Mouse (Mus musculus) limb, embryonic 11.5 days (tissue): ENCODE measurements at regions not wholly inside any gene's neighbourhood (a gene's known extent, or its start where the extent isn't known, plus 50 kb on each side); places are given as distances from the start of the nearest gene placed in this dataset.

Experiments
- ATAC-seq: fragments of 200-750 bp; cut with Nextera tagmentation; 2 replicates; pipeline ENCODE4 v1.8.0; 2017; ENCODE audit warnings: low read depth; ENCODE audit not compliant: insufficient number of reproducible peaks, low FRiP score, low TSS enrichment
- DNase-seq: peaks from one replicate; pipeline ENCODE4 v3.0.0-alpha.2; 2015; ENCODE audit warnings: low spot score
- H3K27ac ChIP-seq: fragments of 300-500 bp; sonication (generic); replicated peaks from 2 replicates; pipeline ENCODE4 v1.5.1; 2014; ENCODE audit warnings: low read depth, mild to moderate bottlenecking, low read length
- H3K27me3 ChIP-seq: fragments of 300-500 bp; sonication (generic); 2 replicates; pipeline ENCODE4 v1.6.1; 2014; ENCODE audit warnings: mild to moderate bottlenecking, low read length, mixed read lengths; ENCODE audit not compliant: control insufficient read depth, insufficient read depth
- H3K36me3 ChIP-seq: fragments of 300-500 bp; sonication (generic); 2 replicates; pipeline ENCODE4 v1.6.1; 2014; ENCODE audit warnings: mild to moderate bottlenecking, low read length, moderate library complexity, mixed read lengths; ENCODE audit not compliant: control insufficient read depth, insufficient read depth
- H3K4me1 ChIP-seq: fragments of 300-500 bp; sonication (generic); 2 replicates; pipeline ENCODE4 v1.6.1; 2014; ENCODE audit warnings: low read length, mixed read lengths; ENCODE audit not compliant: control insufficient read depth, insufficient read depth
- H3K4me2 ChIP-seq: fragments of 300-500 bp; sonication (generic); 2 replicates; pipeline ENCODE4 v1.6.1; 2014; ENCODE audit warnings: low read depth, mild to moderate bottlenecking, moderate library complexity; ENCODE audit not compliant: severe bottlenecking
- H3K4me3 ChIP-seq: fragments of 300-500 bp; sonication (generic); 2 replicates; pipeline ENCODE4 v1.5.1; 2014; ENCODE audit warnings: low read depth, low read length
- H3K9ac ChIP-seq: fragments of 300-500 bp; sonication (generic); 2 replicates; pipeline ENCODE4 v1.6.1; 2014; ENCODE audit warnings: mild to moderate bottlenecking, low read length
- H3K9me3 ChIP-seq: fragments of 300-500 bp; sonication (generic); 2 replicates; pipeline ENCODE4 v1.6.1; 2016; ENCODE audit warnings: low read length; ENCODE audit not compliant: control insufficient read depth
- WGBS: fragments of 180-500 bp; shearing (Covaris S2); extraction: QIAGEN DNeasy Blood & Tissue Kit; methylation state at CpG from one replicate; pipeline ENCODE4 v1.1.7; 2014; 5-methylcytosine and 5-hydroxymethylcytosine counted together

DNA sequence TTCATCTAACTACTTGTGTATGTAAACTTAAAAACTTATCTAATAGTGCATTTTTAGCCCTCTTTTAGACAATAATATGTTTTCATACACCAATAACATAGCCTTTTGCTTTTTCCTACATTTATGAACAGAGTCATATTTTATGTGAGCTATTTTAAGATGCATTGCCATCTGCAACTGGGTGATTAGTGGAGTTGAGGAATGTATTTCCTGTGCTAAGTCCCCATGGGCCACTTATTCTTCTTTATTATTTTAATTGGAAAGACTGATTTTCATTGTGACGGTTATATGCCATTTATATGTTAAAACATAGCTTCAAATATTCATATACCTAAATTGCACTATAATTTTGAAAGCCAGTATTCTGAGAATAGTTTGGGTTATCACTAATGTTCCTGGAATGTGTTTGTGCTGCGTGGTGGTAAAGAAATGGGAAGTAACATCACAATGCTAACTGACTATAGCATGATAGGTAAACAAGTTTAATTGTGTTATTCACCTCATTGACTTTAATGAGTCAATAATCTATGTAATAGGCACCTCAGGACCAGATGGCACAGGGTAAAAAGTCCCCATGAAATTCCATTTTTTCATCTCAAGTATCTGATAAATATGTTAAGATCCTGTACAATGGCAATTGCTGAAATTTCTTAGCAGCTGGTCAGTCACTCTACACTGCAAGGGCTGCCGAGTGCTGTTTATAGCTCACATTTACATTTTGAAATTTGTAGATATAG, 1671.5 kb downstream of the Efnb2 start:
- H3K9ac ChIP-seq = no peak overlapping the region
- H3K27me3 ChIP-seq = no peaks in the 10 kb centered on the region
- no peak for DNase-seq
- ATAC-seq = no peak
- 79% methylated on average over 3 of the region's 3 CpGs for WGBS
- H3K27ac ChIP-seq = no peak overlapping the region
- H3K9me3 ChIP-seq = no peaks in the 10 kb centered on the region
- no peak overlapping the region for H3K4me2 ChIP-seq
- H3K4me3 ChIP-seq = no peak overlapping the region
- H3K4me1 ChIP-seq = no peaks in the 10 kb centered on the region
- H3K36me3 ChIP-seq = no peaks in the 10 kb centered on the region

DNA sequence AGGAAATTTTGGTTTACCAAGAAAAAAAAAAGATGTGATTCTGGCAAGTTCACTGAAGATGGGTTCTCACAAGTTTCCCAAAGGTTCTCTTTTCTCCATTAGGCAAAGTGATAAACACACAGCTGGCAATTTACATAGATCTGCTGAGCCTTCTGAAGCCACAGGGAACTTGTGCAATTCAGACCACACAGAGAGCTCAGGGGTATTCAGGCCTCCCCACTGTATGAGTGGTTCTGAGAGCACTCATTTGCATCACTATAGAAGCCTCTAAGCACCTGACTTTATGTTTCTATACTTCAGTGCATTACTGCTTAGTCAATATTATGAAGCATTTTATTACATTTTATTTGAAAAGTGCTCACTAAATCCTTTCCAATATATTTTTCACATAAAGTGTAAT, 1687.1 kb downstream of the Efnb2 start:
- H3K9me3 ChIP-seq = no peaks in the 10 kb centered on the region
- H3K27me3 ChIP-seq = no peaks in the 10 kb centered on the region
- DNase-seq = no peak
- no peak overlapping the region for H3K9ac ChIP-seq
- no peak for ATAC-seq
- H3K4me2 ChIP-seq = no peak overlapping the region
- H3K4me3 ChIP-seq = no peak overlapping the region
- no peak overlapping the region for H3K27ac ChIP-seq
- H3K4me1 ChIP-seq = no peaks in the 10 kb centered on the region
- H3K36me3 ChIP-seq = no peaks in the 10 kb centered on the region

DNA sequence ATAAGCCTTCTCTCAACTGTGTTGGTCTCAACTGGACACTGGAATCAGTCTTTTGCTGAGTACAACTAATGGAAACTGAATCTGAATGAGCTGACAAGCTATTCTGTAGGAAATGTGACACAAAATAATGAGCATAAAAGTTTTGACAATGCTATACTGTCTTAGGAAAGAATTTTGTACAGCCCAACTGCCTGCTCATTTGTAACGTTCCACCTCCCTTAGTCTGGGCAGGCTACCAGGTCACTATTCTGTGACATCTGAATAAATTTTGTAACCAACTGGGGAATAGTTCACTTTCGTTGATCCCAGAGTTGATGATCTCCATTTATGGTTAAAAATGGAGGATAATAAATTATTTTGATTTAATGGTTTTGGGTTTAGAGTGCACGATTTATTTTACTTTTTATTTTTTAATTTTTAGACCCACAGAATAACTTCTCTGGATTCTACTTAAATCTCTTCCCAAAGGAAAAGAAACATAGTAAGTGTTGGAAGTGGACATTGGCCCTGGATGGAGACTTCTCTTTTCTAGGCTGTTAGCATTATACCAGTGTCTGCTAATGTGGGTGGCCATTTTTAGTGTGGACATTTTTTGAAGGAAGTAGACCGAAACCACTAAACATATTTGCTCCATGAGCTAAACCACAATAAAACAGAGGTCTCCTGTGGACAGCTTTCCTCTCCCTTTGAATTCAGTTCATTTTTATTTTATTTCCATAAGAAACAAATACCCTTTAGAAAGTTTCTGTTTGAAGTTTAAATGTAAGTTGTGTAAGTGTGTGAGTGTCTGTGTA, 1697.8 kb downstream of the Efnb2 start:
- H3K9ac ChIP-seq = no peak overlapping the region
- ATAC-seq (no peak), DNase-seq (no peak)
- no peak overlapping the region for H3K4me3 ChIP-seq
- H3K27me3 ChIP-seq = no peaks in the 10 kb centered on the region
- no peak overlapping the region for H3K4me2 ChIP-seq
- H3K36me3 ChIP-seq = no peaks in the 10 kb centered on the region
- no peaks in the 10 kb centered on the region for H3K9me3 ChIP-seq
- H3K4me1 ChIP-seq = no peaks in the 10 kb centered on the region
- no peak overlapping the region for H3K27ac ChIP-seq
- 77% methylated on average over 4 of the region's 4 CpGs for WGBS

DNA sequence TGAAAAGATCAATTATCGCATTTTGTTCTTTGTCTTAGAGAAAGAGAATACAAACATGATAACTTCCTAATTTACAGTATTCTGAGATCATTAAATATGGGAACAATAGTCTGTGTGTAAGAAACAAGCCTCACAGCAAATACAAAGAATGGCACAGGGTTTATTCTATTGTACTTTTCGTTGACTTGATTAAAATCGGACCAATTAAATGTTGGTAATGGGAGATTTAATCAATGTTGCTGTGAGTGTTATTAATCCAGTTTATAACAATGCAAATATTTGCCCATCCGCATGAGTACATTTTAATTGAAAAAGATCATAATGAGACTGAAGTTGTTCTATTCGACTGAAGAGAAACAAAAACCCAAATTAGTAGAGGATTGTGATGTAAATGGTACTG, 1703.0 kb downstream of the Efnb2 start:
- DNase-seq = no peak
- Histone ChIP-seq H3K36me3 (no peaks in the 10 kb centered on the region), H3K4me2 (no peak overlapping the region), H3K27me3 (no peaks in the 10 kb centered on the region), H3K27ac (no peak overlapping the region), H3K4me3 (no peak overlapping the region), H3K9me3 (no peaks in the 10 kb centered on the region), H3K4me1 (no peaks in the 10 kb centered on the region), H3K9ac (no peak overlapping the region)
- WGBS = 90% methylated on average over 5 of the region's 5 CpGs
- ATAC-seq = no peak

DNA sequence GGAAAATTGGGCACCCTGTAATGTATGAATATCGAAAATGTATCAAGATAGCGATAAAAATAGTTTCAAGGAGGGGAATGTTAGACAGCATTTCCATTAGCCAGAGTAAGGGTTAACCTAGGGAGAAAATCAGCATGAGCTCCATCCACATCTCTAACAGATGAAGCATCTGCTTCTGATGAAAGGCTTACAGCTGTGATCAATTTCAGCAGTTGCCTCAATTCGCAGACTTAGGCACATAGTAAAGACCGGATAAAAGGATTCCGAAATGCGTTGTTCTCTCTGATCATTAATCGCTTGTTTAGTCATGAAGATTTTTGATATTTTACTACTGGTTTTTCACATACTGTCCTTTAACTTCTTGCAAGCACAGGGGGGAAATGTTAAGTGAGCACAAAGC, 1706.8 kb downstream of the Efnb2 start:
- Histone ChIP-seq H3K4me1 (no peaks in the 10 kb centered on the region), H3K36me3 (no peaks in the 10 kb centered on the region), H3K9ac (no peak overlapping the region), H3K27ac (no peak overlapping the region), H3K9me3 (no peaks in the 10 kb centered on the region), H3K27me3 (no peaks in the 10 kb centered on the region), H3K4me2 (no peak overlapping the region), H3K4me3 (no peak overlapping the region)
- DNase-seq (peak; percentile 29), ATAC-seq (0 out of 2 replicates have a peak, but pooled peaks have one; percentile 39)
- 29% methylated on average over 7 of the region's 7 CpGs for WGBS

DNA sequence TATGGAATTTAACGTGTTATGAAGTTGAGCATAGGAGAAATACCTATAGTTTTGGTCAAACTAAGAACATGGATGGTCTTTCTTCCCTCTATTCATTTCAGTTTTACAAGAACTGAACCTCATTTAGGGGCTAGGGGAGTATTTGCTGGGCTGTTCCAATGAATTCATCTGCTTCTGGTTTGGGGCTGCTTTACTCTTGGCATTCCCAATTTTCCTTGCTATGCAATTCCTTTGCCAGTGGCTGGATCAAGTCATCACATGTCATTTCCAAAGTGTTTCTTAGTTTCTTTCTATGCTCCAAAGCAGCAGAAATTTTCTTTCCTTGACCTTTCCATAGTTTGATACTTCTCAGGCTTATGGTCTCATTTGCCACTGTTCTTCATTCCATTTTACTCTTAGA, 1738.6 kb downstream of the Efnb2 start:
- no peaks in the 10 kb centered on the region for H3K4me1 ChIP-seq
- no peak overlapping the region for H3K4me3 ChIP-seq
- no peak for ATAC-seq
- no peak for DNase-seq
- WGBS = 79% methylated on average over 1 of the region's 1 CpGs
- no peak overlapping the region for H3K9ac ChIP-seq
- H3K9me3 ChIP-seq = no peaks in the 10 kb centered on the region
- H3K36me3 ChIP-seq = no peaks in the 10 kb centered on the region
- no peak overlapping the region for H3K27ac ChIP-seq
- H3K27me3 ChIP-seq = no peaks in the 10 kb centered on the region
- H3K4me2 ChIP-seq = no peak overlapping the region

DNA sequence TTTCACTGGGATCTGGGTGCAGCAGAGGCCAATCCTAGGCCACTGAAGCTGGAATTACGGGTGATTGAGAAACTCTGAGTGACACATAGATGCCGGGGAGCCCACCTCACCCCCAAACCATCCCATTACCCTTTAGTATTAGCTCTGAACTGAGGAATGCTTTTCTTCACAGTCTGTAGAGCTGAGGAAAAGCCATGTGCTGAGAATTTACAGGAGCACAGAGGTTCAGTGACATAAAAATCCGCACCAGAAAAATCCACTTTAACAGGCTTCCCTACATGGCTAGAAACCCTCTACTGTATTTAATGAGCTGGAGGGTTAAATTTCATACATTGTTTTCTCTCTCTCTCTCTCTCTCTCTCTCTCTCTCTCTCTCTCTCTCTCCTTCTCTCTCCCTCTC, 1753.4 kb downstream of the Efnb2 start:
- Histone ChIP-seq H3K4me3 (no peak overlapping the region), H3K9ac (no peak overlapping the region), H3K27me3 (no peaks in the 10 kb centered on the region), H3K36me3 (no peaks in the 10 kb centered on the region), H3K4me1 (no peaks in the 10 kb centered on the region), H3K4me2 (no peak overlapping the region), H3K27ac (no peak overlapping the region), H3K9me3 (no peaks in the 10 kb centered on the region)
- WGBS = 60% methylated on average over 3 of the region's 3 CpGs
- ATAC-seq = no peak
- DNase-seq = no peak

DNA sequence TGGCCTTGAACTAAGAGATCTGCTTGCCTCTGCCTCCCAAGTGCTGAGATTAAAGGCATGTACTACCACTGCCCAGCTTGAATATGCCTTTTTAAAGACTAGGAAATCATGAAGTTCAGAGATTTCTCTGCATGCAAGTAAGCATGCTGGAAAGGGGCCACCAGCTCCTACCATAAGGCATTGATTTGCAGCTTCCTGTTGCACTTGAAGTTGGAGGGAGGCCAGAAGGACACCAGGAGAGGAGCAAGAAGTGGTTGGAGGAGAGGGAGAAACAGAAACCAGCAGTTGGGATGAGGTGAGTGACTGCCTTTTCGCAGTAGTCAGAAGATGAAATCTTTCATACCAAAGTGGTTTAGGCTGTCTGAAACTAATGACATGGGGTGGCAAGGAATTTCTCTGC, 1769.6 kb downstream of the Efnb2 start:
- H3K27ac ChIP-seq = no peak overlapping the region
- H3K27me3 ChIP-seq = no peaks in the 10 kb centered on the region
- no peaks in the 10 kb centered on the region for H3K9me3 ChIP-seq
- H3K4me2 ChIP-seq = no peak overlapping the region
- no peak overlapping the region for H3K9ac ChIP-seq
- no peak for ATAC-seq
- DNase-seq = no peak
- no peak overlapping the region for H3K4me3 ChIP-seq
- no peaks in the 10 kb centered on the region for H3K36me3 ChIP-seq
- WGBS = 76% methylated on average over 1 of the region's 1 CpGs
- no peaks in the 10 kb centered on the region for H3K4me1 ChIP-seq
